Mouse (Mus musculus): ENCODE results near the gene Mcm3. TPM values are rescaled to one million over a fixed set of nuclear protein-coding genes. Genes with fewer than 3 reads are reported as not detected.
"Not testable (repeated sequence)": the region's sequence is repeated elsewhere in the genome, so short reads cannot be mapped to it uniquely, and the experiment has no call there.

Mcm3 gene
- polyA plus RNA-seq, 1 experiment from 2014 or later: 67.6 TPM

GRCm38 (mm10) chr1:20801275-20801674 is 18.8 kb downstream of the Mcm3 start:
- H3K36me3 ChIP-seq: peaks cover 60% of the 10 kb centered on the region
- H3K27ac ChIP-seq: no peak overlapping the region
- H3K9ac ChIP-seq: no peak overlapping the region
- no peaks in the 10 kb centered on the region for H3K9me3 ChIP-seq (replicated peaks)
- no peak overlapping the region for H3K4me3 ChIP-seq
- H3K4me1 ChIP-seq (replicated peaks): no peaks in the 10 kb centered on the region
- no peaks in the 10 kb centered on the region for H3K27me3 ChIP-seq
- no peak for ATAC-seq (replicated peaks; ENCODE audit: insufficient number of reproducible peaks, insufficient read depth, low FRiP score, low read depth)
- 88% methylated on average over 2 of the region's 2 CpGs for WGBS
- H3K4me2 ChIP-seq: no peak overlapping the region

- no peaks in the 10 kb centered on the region for H3K27me3 ChIP-seq
- H3K27ac ChIP-seq: no peak overlapping the region
- no peak overlapping the region for H3K9ac ChIP-seq
- H3K4me2 ChIP-seq: no peak overlapping the region
- peaks cover 8% of the 10 kb centered on the region; the same call in 1 of the 2 replicates for H3K36me3 ChIP-seq
- H3K9me3 ChIP-seq (replicated peaks): no peaks in the 10 kb centered on the region
- no peaks in the 10 kb centered on the region for H3K4me1 ChIP-seq (replicated peaks)
- WGBS: 85% methylated on average over 5 of the region's 5 CpGs
- H3K4me3 ChIP-seq: no peak overlapping the region
- no peak for ATAC-seq (replicated peaks; ENCODE audit: insufficient number of reproducible peaks, insufficient read depth, low FRiP score, low read depth)
These were observed 24.9 kb downstream of the Mcm3 start for GRCm38 (mm10) chr1:20795178-20795577.

GRCm38 (mm10) chr1:20794760-20795159 is 25.4 kb downstream of the Mcm3 start:
- no peak for ATAC-seq (replicated peaks; ENCODE audit: insufficient number of reproducible peaks, insufficient read depth, low FRiP score, low read depth)

GRCm38 (mm10) chr1:20791414-20791813 is 28.7 kb downstream of the Mcm3 start:
- no peaks in the 10 kb centered on the region for H3K27me3 ChIP-seq
- 57% methylated on average over 7 of the region's 7 CpGs for WGBS
- H3K4me3 ChIP-seq: no peak overlapping the region
- H3K36me3 ChIP-seq: no peaks in the 10 kb centered on the region
- H3K27ac ChIP-seq: no peak overlapping the region
- ATAC-seq (replicated peaks; ENCODE audit: insufficient number of reproducible peaks, insufficient read depth, low FRiP score, low read depth): no peak
- H3K4me1 ChIP-seq (replicated peaks): no peaks in the 10 kb centered on the region
- no peak overlapping the region for H3K9ac ChIP-seq
- no peak overlapping the region for H3K4me2 ChIP-seq
- no peaks in the 10 kb centered on the region for H3K9me3 ChIP-seq (replicated peaks)

More at GRCm38 (mm10) chr1:20794760-20795159, 25.4 kb downstream of the Mcm3 start:
- Histone ChIP-seq H3K9ac (no peak overlapping the region), H3K4me1 (replicated peaks) (no peaks in the 10 kb centered on the region), H3K9me3 (replicated peaks) (no peaks in the 10 kb centered on the region), H3K4me2 (no peak overlapping the region), H3K36me3 (0 out of 2 replicates have a peak, but pooled peaks cover 5% of the 10 kb centered on the region), H3K27ac (no peak overlapping the region), H3K4me3 (no peak overlapping the region), H3K27me3 (no peaks in the 10 kb centered on the region)
- WGBS: 82% methylated on average over 4 of the region's 4 CpGs

GRCm38 (mm10) chr1:20790517-20790916 is 29.6 kb downstream of the Mcm3 start, which contains the start of gene Il17f:
TSS of gene Il17f (minus strand) at chr1:20790617.
- H3K4me3 ChIP-seq; H3K4me2 ChIP-seq; H3K27me3 ChIP-seq; H3K9me3 ChIP-seq (replicated peaks); H3K36me3 ChIP-seq; H3K27ac ChIP-seq; H3K9ac ChIP-seq; H3K4me1 ChIP-seq (replicated peaks); ATAC-seq (replicated peaks; ENCODE audit: insufficient number of reproducible peaks, insufficient read depth, low FRiP score, low read depth): not testable (repeated sequence)
- WGBS: 80% methylated on average over 1 of the region's 1 CpGs

GRCm38 (mm10) chr1:20788419-20788818 is 31.7 kb downstream of the Mcm3 start:
- ATAC-seq (replicated peaks; ENCODE audit: insufficient number of reproducible peaks, insufficient read depth, low FRiP score, low read depth): no peak
- Histone ChIP-seq H3K36me3 (no peaks in the 10 kb centered on the region), H3K9me3 (replicated peaks) (no peaks in the 10 kb centered on the region), H3K27me3 (no peaks in the 10 kb centered on the region), H3K4me3 (no peak overlapping the region), H3K27ac (no peak overlapping the region), H3K4me1 (replicated peaks) (no peaks in the 10 kb centered on the region), H3K9ac (no peak overlapping the region), H3K4me2 (no peak overlapping the region)
- 45% methylated on average over 10 of the region's 10 CpGs for WGBS

GRCm38 (mm10) chr1:20787046-20787445 is 33.1 kb downstream of the Mcm3 start:
- no peak overlapping the region for H3K27ac ChIP-seq
- WGBS: 44% methylated on average over 8 of the region's 8 CpGs
- H3K9ac ChIP-seq: no peak overlapping the region
- H3K4me2 ChIP-seq: no peak overlapping the region
- no peaks in the 10 kb centered on the region for H3K36me3 ChIP-seq
- no peaks in the 10 kb centered on the region for H3K4me1 ChIP-seq (replicated peaks)
- H3K9me3 ChIP-seq (replicated peaks): no peaks in the 10 kb centered on the region
- no peaks in the 10 kb centered on the region for H3K27me3 ChIP-seq
- no peak overlapping the region for H3K4me3 ChIP-seq
- ATAC-seq (replicated peaks; ENCODE audit: insufficient number of reproducible peaks, insufficient read depth, low FRiP score, low read depth): no peak

GRCm38 (mm10) chr1:20778366-20778765 is 41.7 kb downstream of the Mcm3 start:
- H3K4me3 ChIP-seq: no peak overlapping the region
- H3K4me1 ChIP-seq (replicated peaks): no peaks in the 10 kb centered on the region
- no peak overlapping the region for H3K4me2 ChIP-seq
- H3K9ac ChIP-seq: no peak overlapping the region
- no peak overlapping the region for H3K27ac ChIP-seq
- WGBS: 58% methylated on average over 2 of the region's 2 CpGs
- H3K9me3 ChIP-seq (replicated peaks): no peaks in the 10 kb centered on the region
- ATAC-seq (replicated peaks; ENCODE audit: insufficient number of reproducible peaks, insufficient read depth, low FRiP score, low read depth): no peak
- H3K36me3 ChIP-seq: no peaks in the 10 kb centered on the region
- no peaks in the 10 kb centered on the region for H3K27me3 ChIP-seq

GRCm38 (mm10) chr1:20774026-20774730 is 45.9 kb downstream of the Mcm3 start:
- H3K4me3 ChIP-seq; ATAC-seq (replicated peaks; ENCODE audit: insufficient number of reproducible peaks, insufficient read depth, low FRiP score, low read depth); H3K27me3 ChIP-seq; H3K9me3 ChIP-seq (replicated peaks); H3K36me3 ChIP-seq; H3K4me1 ChIP-seq (replicated peaks); H3K27ac ChIP-seq; H3K4me2 ChIP-seq; H3K9ac ChIP-seq: not testable (repeated sequence)
- 76% methylated on average over 4 of the region's 4 CpGs for WGBS

GRCm38 (mm10) chr1:20766526-20766925 is 53.6 kb downstream of the Mcm3 start:
- H3K27ac ChIP-seq: no peak overlapping the region

GRCm38 (mm10) chr1:20761411-20761810 is 58.7 kb downstream of the Mcm3 start:
- H3K4me3 ChIP-seq: no peak overlapping the region
- WGBS: 76% methylated on average over 4 of the region's 4 CpGs

More at GRCm38 (mm10) chr1:20766526-20766925, 53.6 kb downstream of the Mcm3 start:
- Histone ChIP-seq H3K27me3 (no peaks in the 10 kb centered on the region), H3K4me1 (replicated peaks) (no peaks in the 10 kb centered on the region), H3K4me3 (no peak overlapping the region), H3K4me2 (no peak overlapping the region), H3K36me3 (no peaks in the 10 kb centered on the region), H3K9ac (no peak overlapping the region), H3K9me3 (replicated peaks) (no peaks in the 10 kb centered on the region)
- 65% methylated on average over 6 of the region's 6 CpGs for WGBS
- no peak for ATAC-seq (replicated peaks; ENCODE audit: insufficient number of reproducible peaks, insufficient read depth, low FRiP score, low read depth)

GRCm38 (mm10) chr1:20760331-20760730 is 59.8 kb downstream of the Mcm3 start:
- no peaks in the 10 kb centered on the region for H3K9me3 ChIP-seq (replicated peaks)
- no peak for ATAC-seq (replicated peaks; ENCODE audit: insufficient number of reproducible peaks, insufficient read depth, low FRiP score, low read depth)
- no peak overlapping the region for H3K4me2 ChIP-seq
- H3K9ac ChIP-seq: no peak overlapping the region
- no peaks in the 10 kb centered on the region for H3K4me1 ChIP-seq (replicated peaks)
- no peaks in the 10 kb centered on the region for H3K27me3 ChIP-seq
- no peaks in the 10 kb centered on the region for H3K36me3 ChIP-seq
- 71% methylated on average over 5 of the region's 5 CpGs for WGBS
- H3K27ac ChIP-seq: no peak overlapping the region
- H3K4me3 ChIP-seq: no peak overlapping the region

More at GRCm38 (mm10) chr1:20761411-20761810, 58.7 kb downstream of the Mcm3 start:
- Histone ChIP-seq H3K36me3 (no peaks in the 10 kb centered on the region), H3K27ac (no peak overlapping the region), H3K27me3 (no peaks in the 10 kb centered on the region), H3K4me2 (no peak overlapping the region), H3K9ac (no peak overlapping the region), H3K4me1 (replicated peaks) (no peaks in the 10 kb centered on the region), H3K9me3 (replicated peaks) (no peaks in the 10 kb centered on the region)
- ATAC-seq (replicated peaks; ENCODE audit: insufficient number of reproducible peaks, insufficient read depth, low FRiP score, low read depth): no peak
